Mouse (Mus musculus) testis, postnatal 10 days (tissue): ENCODE data around the gene Cyp2b23.
"Not testable (repeated sequence)": the region's sequence is repeated elsewhere in the genome, so short reads cannot be mapped to it uniquely, and the experiment has no call there.

Source experiments
- DNase-seq: peaks from one replicate; pipeline ENCODE4 v3.0.0; 2021; ENCODE audit warnings: low spot score

Cyp2b23 gene

GRCm38 (mm10) chr7:26686337-26686736, at the start of gene Cyp2b23:
Gene Cyp2b23 (minus strand): TSS chr7:26686437.
- no peak for DNase-seq

- DNase-seq = no peak
Observed at GRCm38 (mm10) chr7:26711061-26711460, 24.8 kb upstream of the Cyp2b23 start.

- DNase-seq = no peak
Observed at GRCm38 (mm10) chr7:26707061-26707460, 20.8 kb upstream of the Cyp2b23 start.

- not testable (repeated sequence) for DNase-seq
Observed at GRCm38 (mm10) chr7:26706191-26706590, 20.0 kb upstream of the Cyp2b23 start.

GRCm38 (mm10) chr7:26700151-26700550, 13.9 kb upstream of the Cyp2b23 start:
- no peak for DNase-seq

GRCm38 (mm10) chr7:26685713-26686112, 524 bp downstream of the Cyp2b23 start:
- DNase-seq = no peak

- DNase-seq = not testable (repeated sequence)
Observed at GRCm38 (mm10) chr7:26667466-26667865, 18.8 kb downstream of the Cyp2b23 start.

- DNase-seq = no peak
Observed at GRCm38 (mm10) chr7:26666011-26666410, 20.2 kb downstream of the Cyp2b23 start.

GRCm38 (mm10) chr7:26618364-26618763, 67.9 kb downstream of the Cyp2b23 start, which contains the start of gene Vmn1r185:
Gene Vmn1r185 (minus strand): TSS chr7:26618464.
- DNase-seq = not testable (repeated sequence)
